Mouse (Mus musculus) lung, embryonic 16.5 days (tissue): Measurements from ENCODE around the gene Cybrd1. TPM values are rescaled to one million over a fixed set of nuclear protein-coding genes. Genes with fewer than 3 reads are reported as not detected.

Source experiments
- polyA plus RNA-seq: library from polyadenylated mRNA; unstranded; fragments of >200 nt; fragmentation: Nextera tagmentation; extraction: Ambion mirVana; gene quantifications from 2 replicates; pipeline ENCODE4 v1.2.1, GENCODE M21; 2015

Gene Cybrd1
- polyA plus RNA-seq, 1 experiment from 2014 or later: 4.6 TPM

Other genes with a start within 250 kb of the Cybrd1 start
- gene Dcaf17, start 62.6 kb upstream of the Cybrd1 start, polyA plus RNA-seq: 37.3 and 38.6 TPM in 2 replicates
- gene Mettl8, start 62.3 kb upstream of the Cybrd1 start, polyA plus RNA-seq: 15.4 and 16.0 TPM in 2 replicates
- 97.9 and 104 TPM in 2 replicates for gene Dync1i2, start 93.8 kb downstream of the Cybrd1 start, polyA plus RNA-seq
- gene Slc25a12, start 249.8 kb downstream of the Cybrd1 start, polyA plus RNA-seq: 32.5 and 33.2 TPM in 2 replicates